Mouse (Mus musculus) forebrain, embryonic 16.5 days (tissue): Measurements from ENCODE around the gene Nme9. TPM values are rescaled to one million over a fixed set of nuclear protein-coding genes. Genes with fewer than 3 reads are reported as not detected.

Experiments used
- ATAC-seq: fragments of 200-750 bp; cut with Nextera tagmentation; 2 replicates; pipeline ENCODE4 v1.8.0; 2017; ENCODE audit warnings: mild to moderate bottlenecking, moderate library complexity
- H3K27ac ChIP-seq: fragments of 300-500 bp; sonication (generic); 2 replicates; pipeline ENCODE4 v1.5.1; 2014; ENCODE audit warnings: low read length, control low read depth
- H3K27me3 ChIP-seq: fragments of 300-500 bp; sonication (generic); replicated peaks from 2 replicates; pipeline ENCODE4 v1.6.1; 2014; ENCODE audit warnings: low read length; ENCODE audit not compliant: control insufficient read depth, insufficient read depth
- H3K36me3 ChIP-seq: fragments of 300-500 bp; sonication (generic); 2 replicates; pipeline ENCODE4 v1.6.1; 2014; ENCODE audit not compliant: control insufficient read depth, insufficient read depth
- H3K4me1 ChIP-seq: fragments of 300-500 bp; sonication (generic); replicated peaks from 2 replicates; pipeline ENCODE4 v1.6.1; 2014; ENCODE audit warnings: low read length; ENCODE audit not compliant: control insufficient read depth, insufficient read depth
- H3K4me2 ChIP-seq: fragments of 300-500 bp; sonication (generic); 2 replicates; pipeline ENCODE4 v1.6.1; 2014; ENCODE audit warnings: mild to moderate bottlenecking, low read length, control low read depth
- H3K4me3 ChIP-seq: fragments of 300-500 bp; sonication (generic); replicated peaks from 2 replicates; pipeline ENCODE4 v1.5.1; 2014; ENCODE audit warnings: mild to moderate bottlenecking, low read length, control low read depth
- H3K9ac ChIP-seq: fragments of 300-500 bp; sonication (generic); replicated peaks from 2 replicates; pipeline ENCODE4 v1.6.1; 2014; ENCODE audit warnings: low read depth, low read length, control low read depth
- H3K9me3 ChIP-seq: fragments of 300-500 bp; sonication (generic); 2 replicates; pipeline ENCODE4 v1.6.1; 2016; ENCODE audit warnings: low read length; ENCODE audit not compliant: control insufficient read depth
- WGBS: fragments of 180-500 bp; shearing (Covaris S2); extraction: QIAGEN DNeasy Blood & Tissue Kit; methylation state at CpG from one replicate; pipeline ENCODE4 v1.1.7; 2014; 5-methylcytosine and 5-hydroxymethylcytosine counted together
- polyA plus RNA-seq: library from polyadenylated mRNA; unstranded; fragments of >200 nt; fragmentation: Nextera tagmentation; extraction: Ambion mirVana; gene quantifications from 2 replicates; pipeline ENCODE4 v1.2.1, GENCODE M21; 2015

Gene Nme9
- polyA plus RNA-seq, 1 experiment from 2014 or later: 0.61 TPM

- 37% methylated on average over 8 of the region's 8 CpGs for WGBS
- no peaks in the 10 kb centered on the region for H3K27me3 ChIP-seq
- H3K27ac ChIP-seq: no peak overlapping the region
- H3K4me3 ChIP-seq: no peak overlapping the region
- no peak overlapping the region for H3K4me2 ChIP-seq
- no peaks in the 10 kb centered on the region for H3K9me3 ChIP-seq
- ATAC-seq: peak; percentile 27; the same call in 1 of the 2 replicates
- no peaks in the 10 kb centered on the region for H3K36me3 ChIP-seq
- no peak overlapping the region for H3K9ac ChIP-seq
- no peaks in the 10 kb centered on the region; the same call in 1 of the 2 replicates for H3K4me1 ChIP-seq
Observed at GRCm38 (mm10) chr9:99444590-99445178, 6.6 kb upstream of the Nme9 start.

- Histone ChIP-seq H3K9me3 (no peaks in the 10 kb centered on the region), H3K4me3 (no peak overlapping the region)
Observed at GRCm38 (mm10) chr9:99446259-99446658, 5.0 kb upstream of the Nme9 start.

GRCm38 (mm10) chr9:99447323-99447722, 4.0 kb upstream of the Nme9 start:
- H3K9me3 ChIP-seq: no peaks in the 10 kb centered on the region
- H3K4me3 ChIP-seq: no peak overlapping the region
- no peaks in the 10 kb centered on the region for H3K36me3 ChIP-seq
- H3K4me2 ChIP-seq: no peak overlapping the region
- WGBS: 41% methylated on average over 3 of the region's 3 CpGs
- H3K27ac ChIP-seq: no peak overlapping the region
- no peak for ATAC-seq
- peaks cover 3% of the 10 kb centered on the region for H3K4me1 ChIP-seq
- H3K27me3 ChIP-seq: peaks cover 6% of the 10 kb centered on the region; the same call in 1 of the 2 replicates
- no peak overlapping the region for H3K9ac ChIP-seq

More at GRCm38 (mm10) chr9:99446259-99446658, 5.0 kb upstream of the Nme9 start:
- Histone ChIP-seq H3K36me3 (no peaks in the 10 kb centered on the region), H3K27ac (no peak overlapping the region), H3K9ac (no peak overlapping the region), H3K4me2 (no peak overlapping the region), H3K4me1 (peaks cover 3% of the 10 kb centered on the region), H3K27me3 (peaks cover 4% of the 10 kb centered on the region; the same call in 1 of the 2 replicates)
- no peak for ATAC-seq

GRCm38 (mm10) chr9:99449886-99450647, 1.2 kb upstream of the Nme9 start:
- H3K9ac ChIP-seq: no peak overlapping the region
- 49% methylated on average over 9 of the region's 9 CpGs for WGBS
- peaks cover 6% of the 10 kb centered on the region; the same call in 1 of the 2 replicates for H3K27me3 ChIP-seq
- H3K4me2 ChIP-seq: no peak overlapping the region
- H3K36me3 ChIP-seq: no peaks in the 10 kb centered on the region
- ATAC-seq: 0 out of 2 replicates have a peak, but pooled peaks have one; percentile 47
- no peak overlapping the region for H3K4me3 ChIP-seq
- H3K9me3 ChIP-seq: no peaks in the 10 kb centered on the region
- H3K27ac ChIP-seq: no peak overlapping the region
- H3K4me1 ChIP-seq: peaks cover 3% of the 10 kb centered on the region

DNA sequence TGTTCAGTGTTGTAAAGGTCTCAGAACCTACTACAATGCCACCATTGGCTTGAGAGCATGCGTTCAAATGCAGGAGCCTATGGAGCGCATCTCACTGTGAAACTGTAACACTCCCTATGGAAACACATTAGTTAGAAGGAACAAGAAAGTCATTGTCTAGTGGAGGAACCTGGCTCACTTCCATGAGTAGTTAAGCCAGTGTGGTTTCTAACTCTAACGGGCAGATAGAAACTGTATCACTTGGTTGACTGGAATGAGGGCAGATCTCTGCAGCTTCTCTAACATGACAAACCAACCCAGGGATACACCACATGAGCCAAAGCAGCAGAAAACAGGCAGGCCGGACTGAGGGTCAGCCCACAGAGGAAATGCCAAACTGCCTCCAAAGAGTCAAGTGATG, 2.9 kb downstream of the Nme9 start:
- ATAC-seq: no peak
- H3K27ac ChIP-seq: no peak overlapping the region
- H3K36me3 ChIP-seq: no peaks in the 10 kb centered on the region
- WGBS: 69% methylated on average over 4 of the region's 4 CpGs
- H3K9ac ChIP-seq: no peak overlapping the region
- peaks cover 3% of the 10 kb centered on the region for H3K4me1 ChIP-seq
- H3K27me3 ChIP-seq: peaks cover 9% of the 10 kb centered on the region
- H3K9me3 ChIP-seq: no peaks in the 10 kb centered on the region
- H3K4me2 ChIP-seq: no peak overlapping the region
- no peak overlapping the region for H3K4me3 ChIP-seq

DNA sequence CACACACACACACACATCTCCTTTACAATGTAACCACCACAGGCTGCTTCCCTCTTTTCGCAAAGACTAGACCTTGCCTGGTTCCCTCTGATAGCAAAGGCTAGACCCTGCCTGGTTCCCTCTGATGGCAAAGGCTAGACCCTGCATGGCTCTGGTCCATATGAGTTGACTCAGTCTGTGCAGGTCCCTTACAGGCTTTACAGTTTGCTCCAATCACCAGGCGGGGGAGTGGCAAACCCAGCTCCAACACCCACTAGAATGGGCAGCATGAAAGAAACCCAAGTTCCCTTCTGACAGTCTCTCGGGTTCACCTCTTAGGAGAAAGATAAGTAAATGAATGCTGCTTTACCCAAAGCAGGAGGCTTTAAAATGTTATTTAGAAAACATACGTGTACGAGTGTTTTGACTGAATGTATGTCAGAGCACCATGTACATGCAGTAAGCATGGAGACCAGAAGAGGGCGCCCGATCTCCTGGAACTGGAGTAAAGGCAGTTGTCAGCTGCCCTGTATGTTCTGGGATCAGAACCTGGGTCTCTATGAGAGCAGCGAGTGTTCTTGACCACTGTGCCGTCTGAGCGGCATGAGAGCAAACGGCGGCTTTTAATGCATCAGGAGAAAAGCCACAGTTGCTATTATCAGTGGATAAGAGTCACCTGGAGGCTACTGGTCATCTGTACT, 7.4 kb downstream of the Nme9 start:
- H3K4me3 ChIP-seq: no peak overlapping the region
- H3K4me1 ChIP-seq: no peaks in the 10 kb centered on the region
- no peak overlapping the region for H3K27ac ChIP-seq
- H3K36me3 ChIP-seq: no peaks in the 10 kb centered on the region
- no peak overlapping the region for H3K9ac ChIP-seq
- WGBS: 45% methylated on average over 12 of the region's 12 CpGs
- no peak overlapping the region for H3K4me2 ChIP-seq
- peaks cover 3% of the 10 kb centered on the region; the same call in 1 of the 2 replicates for H3K27me3 ChIP-seq
- no peaks in the 10 kb centered on the region for H3K9me3 ChIP-seq
- ATAC-seq: no peak

DNA sequence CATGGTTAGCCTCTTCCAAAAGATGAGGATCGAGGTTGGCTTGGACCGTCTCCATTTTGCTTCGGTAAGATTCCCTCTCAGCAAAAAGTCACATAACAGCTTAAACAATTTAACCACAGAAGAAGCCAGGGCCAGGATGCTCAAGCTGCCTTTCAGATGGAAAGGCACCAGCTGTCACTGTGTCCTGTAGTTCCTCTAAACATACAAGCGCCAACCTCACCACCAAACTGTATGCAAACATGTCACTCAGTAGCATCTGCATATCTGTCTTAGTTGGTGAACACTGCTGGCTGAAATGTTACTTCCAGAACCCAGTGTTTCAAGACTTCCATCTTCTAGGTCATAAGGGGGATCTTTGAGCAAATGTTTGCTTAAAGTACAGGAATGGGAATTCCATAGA, 8.5 kb downstream of the Nme9 start:
- 57% methylated on average over 4 of the region's 4 CpGs for WGBS
- H3K27me3 ChIP-seq: peaks cover 3% of the 10 kb centered on the region; the same call in 1 of the 2 replicates
- H3K9me3 ChIP-seq: no peaks in the 10 kb centered on the region
- no peak overlapping the region for H3K4me2 ChIP-seq
- no peak overlapping the region for H3K9ac ChIP-seq
- ATAC-seq: peak; percentile 43; the same call in 1 of the 2 replicates
- H3K4me1 ChIP-seq: no peaks in the 10 kb centered on the region
- H3K4me3 ChIP-seq: no peak overlapping the region
- no peak overlapping the region for H3K27ac ChIP-seq
- no peaks in the 10 kb centered on the region for H3K36me3 ChIP-seq

DNA sequence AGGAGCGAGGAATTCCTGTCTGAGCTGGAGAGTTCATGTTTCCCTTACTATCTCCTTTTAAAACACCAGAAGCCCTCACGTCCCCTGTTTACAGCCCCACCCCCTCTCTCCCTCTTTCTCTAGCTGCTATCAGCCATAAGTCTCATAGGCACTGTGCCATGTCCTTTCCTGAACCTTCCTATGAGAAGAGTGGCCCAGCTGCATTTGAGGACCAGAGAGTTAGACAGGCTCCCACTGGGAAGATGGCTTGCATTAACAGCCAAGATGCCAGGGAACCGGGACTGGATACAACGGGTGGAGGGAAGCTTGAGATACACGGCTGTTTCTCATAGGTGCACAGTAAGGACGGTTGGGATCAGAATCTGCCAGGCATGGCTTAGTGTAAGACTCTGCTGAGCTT, 13.6 kb downstream of the Nme9 start:
- Histone ChIP-seq H3K9ac (no peak overlapping the region), H3K36me3 (no peaks in the 10 kb centered on the region), H3K4me2 (no peak overlapping the region), H3K27ac (no peak overlapping the region), H3K27me3 (no peaks in the 10 kb centered on the region), H3K9me3 (no peaks in the 10 kb centered on the region), H3K4me1 (no peaks in the 10 kb centered on the region), H3K4me3 (no peak overlapping the region)
- ATAC-seq: no peak
- WGBS: 73% methylated on average over 6 of the region's 6 CpGs

DNA sequence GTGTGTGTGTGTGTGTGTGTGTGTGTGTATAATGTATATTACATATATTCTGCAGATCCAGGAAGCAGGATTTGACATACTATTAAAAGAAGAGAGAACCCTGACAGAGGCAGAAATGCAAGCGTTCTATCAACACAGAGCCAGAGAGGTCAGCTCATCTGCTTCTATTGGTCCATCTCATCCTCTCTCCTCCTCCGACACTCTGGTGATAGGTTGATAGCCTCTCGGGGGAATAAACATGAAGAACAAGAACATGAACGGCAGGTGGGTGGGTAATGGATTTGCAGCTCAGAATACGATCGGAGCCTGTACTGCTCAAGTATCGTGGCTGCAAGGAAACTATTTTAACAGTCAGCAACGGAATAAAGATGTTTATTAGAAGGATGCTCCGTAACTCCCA, 17.3 kb downstream of the Nme9 start:
- no peak overlapping the region for H3K27ac ChIP-seq
- no peak for ATAC-seq
- no peak overlapping the region for H3K4me2 ChIP-seq

More for the DNA sequence above, 17.3 kb downstream of the Nme9 start:
- Histone ChIP-seq H3K9ac (no peak overlapping the region), H3K36me3 (no peaks in the 10 kb centered on the region), H3K27me3 (no peaks in the 10 kb centered on the region), H3K9me3 (no peaks in the 10 kb centered on the region), H3K4me3 (no peak overlapping the region), H3K4me1 (no peaks in the 10 kb centered on the region)
- 85% methylated on average over 9 of the region's 9 CpGs for WGBS
